ENCODE assay signal across 27 mouse cellular contexts in genomic region chr14:93437226-93437625, GRCm38 (mm10).
DNase-seq lines count a peak whose midpoint lies in the region; ATAC-seq lines count a peak whose summit lies in the region.
"Had no signal": no experiment of that assay in that cellular context is flagged by ENCODE, and none has a peak within 500 bp of the region (broad histone marks: within the 10 kb centered on the region; RNA-seq: fewer than 3 reads in every experiment).

No protein-coding gene starts in this region.

- no peaks in the 10 kb centered on the region for H3K27me3 ChIP-seq in forebrain, embryonic 13.5 days
- H3K27me3 ChIP-seq: CH12.LX; embryonic facial prominence, embryonic 12.5 days; embryonic facial prominence, embryonic 15.5 days; forebrain, embryonic 15.5 days; heart, embryonic 12.5 days; heart, embryonic 15.5 days; hindbrain, embryonic 13.5 days; Patski had no signal

- H3K9me3 ChIP-seq in forebrain, embryonic 13.5 days (replicated peaks), result no peaks in the 10 kb centered on the region
- H3K9me3 ChIP-seq: embryonic facial prominence, embryonic 12.5 days; embryonic facial prominence, embryonic 15.5 days; forebrain, embryonic 15.5 days; heart, embryonic 12.5 days; heart, embryonic 15.5 days; hindbrain, embryonic 10.5 days; hindbrain, embryonic 13.5 days had no signal

- no peak overlapping the region for H3K9ac ChIP-seq in forebrain, embryonic 13.5 days
- H3K9ac ChIP-seq: embryonic facial prominence, embryonic 12.5 days; embryonic facial prominence, embryonic 15.5 days; forebrain, embryonic 15.5 days; heart, embryonic 12.5 days; heart, embryonic 15.5 days; hindbrain, embryonic 13.5 days had no signal

- no peak overlapping the region for H3K27ac ChIP-seq in forebrain, embryonic 13.5 days
- H3K27ac ChIP-seq: embryonic facial prominence, embryonic 12.5 days; embryonic facial prominence, embryonic 15.5 days; forebrain, embryonic 15.5 days; heart, embryonic 15.5 days; hindbrain, embryonic 10.5 days; hindbrain, embryonic 13.5 days had no signal

- peak; percentile 71 for DNase-seq in brain, adult 2 months (ENCODE audit: low read depth, low spot score)
- DNase-seq in cerebellum, adult 11-12 months, result peak; percentile 28
- DNase-seq in cerebellum, adult 8-10 months, result peak; percentile 15
- DNase-seq in cerebellum, postnatal 25 days, result peak; percentile 41 to 55
- no peak for DNase-seq in kidney, postnatal 14 days
- no peak for DNase-seq in spleen, postnatal 4 days (ENCODE audit: low spot score in 2 of 2)
- DNase-seq: adrenal gland, postnatal 10 days; adrenal gland, postnatal 36 days; B cell, adult 2 months; gastrocnemius, postnatal 25 days; heart, adult 18-20 months; heart, postnatal 10 days; heart, postnatal 36 days; kidney, adult 18-20 months had no signal

- WGBS in forebrain, embryonic 13.5 days, result 87% methylated on average over 1 of the region's 1 CpGs

- no peak overlapping the region for H3K4me3 ChIP-seq in forebrain, embryonic 13.5 days
- H3K4me3 ChIP-seq: embryonic facial prominence, embryonic 12.5 days; embryonic facial prominence, embryonic 15.5 days; forebrain, embryonic 15.5 days; heart, embryonic 12.5 days; heart, embryonic 15.5 days; hindbrain, embryonic 10.5 days; hindbrain, embryonic 13.5 days had no signal

- no peak overlapping the region for H3K4me2 ChIP-seq in forebrain, embryonic 13.5 days
- H3K4me2 ChIP-seq: embryonic facial prominence, embryonic 12.5 days; embryonic facial prominence, embryonic 15.5 days; forebrain, embryonic 15.5 days; heart, embryonic 12.5 days; heart, embryonic 15.5 days; hindbrain, embryonic 13.5 days had no signal

- no peak for ATAC-seq in forebrain, embryonic 13.5 days
- ATAC-seq: forebrain, embryonic 15.5 days; hindbrain, embryonic 16.5 days; intestine, embryonic 16.5 days; Patski had no signal

- no peaks in the 10 kb centered on the region for H3K4me1 ChIP-seq in forebrain, embryonic 13.5 days
- H3K4me1 ChIP-seq: embryonic facial prominence, embryonic 12.5 days; embryonic facial prominence, embryonic 15.5 days; forebrain, embryonic 15.5 days; heart, embryonic 12.5 days; heart, embryonic 15.5 days; hindbrain, embryonic 10.5 days; hindbrain, embryonic 13.5 days had no signal

- H3K36me3 ChIP-seq in forebrain, embryonic 13.5 days (ENCODE audit: poor library complexity, severe bottlenecking), result no peaks in the 10 kb centered on the region
- H3K36me3 ChIP-seq: embryonic facial prominence, embryonic 12.5 days; embryonic facial prominence, embryonic 15.5 days; forebrain, embryonic 15.5 days; G1E; heart, embryonic 12.5 days; heart, embryonic 15.5 days; hindbrain, embryonic 10.5 days; hindbrain, embryonic 13.5 days had no signal

Comparison
In these comparisons a context has a peak if more than half of its experiments do, and no peak if none do; other contexts are left out.
1. DNase-seq: peak in brain, adult 2 months (single experiment), cerebellum, adult 11-12 months (single experiment), cerebellum, adult 8-10 months (single experiment) and cerebellum, postnatal 25 days (2 of 2); none in kidney, postnatal 14 days (single experiment) and spleen, postnatal 4 days (0 of 2).